16 mouse cellular contexts compared by ENCODE assay signal in the genomic region with DNA sequence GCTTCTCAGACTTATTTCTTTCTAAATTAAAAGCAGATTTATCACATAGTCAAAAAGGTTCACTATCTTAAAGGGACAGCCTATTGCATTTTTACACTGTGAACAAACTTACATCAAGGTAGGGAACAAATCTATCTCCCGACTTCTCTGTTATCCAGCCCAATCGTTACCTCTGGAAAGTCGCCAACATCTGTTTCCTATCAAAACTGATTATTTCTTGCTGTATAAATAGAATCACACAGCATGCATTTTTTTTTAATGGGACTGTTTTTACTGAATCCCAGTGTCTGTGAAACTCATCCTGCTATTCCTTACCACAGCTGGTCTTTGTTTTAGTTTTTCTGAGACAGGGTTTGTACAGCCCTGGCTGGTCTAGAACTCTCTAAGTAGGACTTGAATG. TPM values are rescaled to one million over a fixed set of nuclear protein-coding genes. Genes with fewer than 3 reads are reported as not detected.
"Had no signal": no experiment of that assay in that cellular context is flagged by ENCODE, and none has a peak within 500 bp of the region (broad histone marks: within the 10 kb centered on the region; RNA-seq: fewer than 3 reads in every experiment).

No protein-coding gene starts in this region.

- ATAC-seq: liver, postnatal 0 days had no signal

- H3K9ac ChIP-seq: limb, embryonic 15.5 days; liver, embryonic 13.5 days; liver, postnatal 0 days; neural tube, embryonic 12.5 days had no signal

- H3K4me1 ChIP-seq: liver, embryonic 13.5 days; midbrain, embryonic 10.5 days; neural tube, embryonic 12.5 days had no signal

- H3K36me3 ChIP-seq: limb, embryonic 15.5 days; liver, embryonic 13.5 days; midbrain, embryonic 10.5 days; neural tube, embryonic 12.5 days had no signal

- H3K27me3 ChIP-seq: limb, embryonic 15.5 days; liver, embryonic 13.5 days; neural tube, embryonic 12.5 days had no signal

- H3K4me2 ChIP-seq: limb, embryonic 15.5 days; liver, embryonic 13.5 days; neural tube, embryonic 12.5 days had no signal

- H3K4me3 ChIP-seq: left cerebral cortex, adult 2 months; limb, embryonic 15.5 days; liver, embryonic 13.5 days; midbrain, embryonic 10.5 days; neural tube, embryonic 12.5 days had no signal

- DNase-seq: kidney, adult 11 months; kidney, adult 9 months; kidney, postnatal 14 days; liver, embryonic 13.5 days; liver, postnatal 0 days; lung, postnatal 36 days; midbrain, embryonic 14.5 days; thymus, adult 18-20 months; thymus, postnatal 14 days had no signal

- H3K27ac ChIP-seq: left cerebral cortex, adult 2 months; limb, embryonic 15.5 days; liver, embryonic 13.5 days; midbrain, embryonic 10.5 days; neural tube, embryonic 12.5 days; stomach, postnatal 0 days had no signal

- H3K9me3 ChIP-seq: limb, embryonic 15.5 days; liver, embryonic 13.5 days; midbrain, embryonic 10.5 days; neural tube, embryonic 12.5 days had no signal

RNA-seq across cellular contexts. Expression of gene Klhl29, which starts 19.7 kb away (rescaled TPM):
- total RNA-seq: megakaryocyte progenitor cell, adult 5-6 weeks; monocyte, adult 5-6 weeks had no signal
